Mouse (Mus musculus) E14TG2a.4 (cell line): Measurements from ENCODE around the gene Kcnh1.

Experiments used
- CTCF ChIP-seq: conservative IDR thresholded peaks from 2 replicates; pipeline ENCODE4 v1.5.1; 2014; ENCODE audit warnings: low read length
- NANOG ChIP-seq: IDR thresholded peaks from 2 replicates; pipeline ENCODE4 v1.6.1; 2014; ENCODE audit warnings: borderline replicate concordance, low read length, mixed read lengths

DNA sequence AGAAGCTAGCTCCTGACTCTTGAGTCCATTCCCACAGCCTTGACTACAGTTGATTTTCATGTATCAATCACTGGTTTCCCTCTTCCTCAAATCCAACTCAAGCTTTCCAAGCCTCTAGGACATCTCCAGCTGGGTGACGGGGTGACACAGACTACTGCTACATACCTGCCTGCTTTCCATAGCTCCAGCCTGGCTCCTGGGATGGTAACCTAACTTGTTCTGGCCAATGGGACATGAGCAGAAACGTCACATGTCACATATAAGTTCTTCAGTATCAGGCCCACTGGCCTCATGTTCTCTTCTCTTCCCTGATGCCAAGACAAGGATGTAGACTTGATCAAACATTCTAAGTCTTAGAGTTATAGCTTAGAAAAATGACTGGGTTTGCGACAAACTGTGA, 360.0 kb downstream of the Kcnh1 start:
- TF ChIP-seq CTCF (no peak), NANOG (no peak)
